Mouse (Mus musculus) gastrocnemius, postnatal 4 days (tissue): ENCODE results near the gene Fam120c. TPM values are rescaled to one million over a fixed set of nuclear protein-coding genes. Genes with fewer than 3 reads are reported as not detected.

ENCODE experiments used
- DNase-seq, 2 experiments: peaks; one replicate each; pipeline ENCODE4 v3.0.0; 2021 to 2022; ENCODE audit warnings: low spot score in 2 of 2, mixed read lengths in 2 of 2
- total RNA-seq, 2 experiments: library from RNA; stranded (reverse); gene quantifications; 2 replicates each; pipeline ENCODE4 v1.2.3; 2021

Gene Fam120c
- total RNA-seq, 2 experiments from 2014 or later, result 23.6 to 24.4 TPM

DNA sequence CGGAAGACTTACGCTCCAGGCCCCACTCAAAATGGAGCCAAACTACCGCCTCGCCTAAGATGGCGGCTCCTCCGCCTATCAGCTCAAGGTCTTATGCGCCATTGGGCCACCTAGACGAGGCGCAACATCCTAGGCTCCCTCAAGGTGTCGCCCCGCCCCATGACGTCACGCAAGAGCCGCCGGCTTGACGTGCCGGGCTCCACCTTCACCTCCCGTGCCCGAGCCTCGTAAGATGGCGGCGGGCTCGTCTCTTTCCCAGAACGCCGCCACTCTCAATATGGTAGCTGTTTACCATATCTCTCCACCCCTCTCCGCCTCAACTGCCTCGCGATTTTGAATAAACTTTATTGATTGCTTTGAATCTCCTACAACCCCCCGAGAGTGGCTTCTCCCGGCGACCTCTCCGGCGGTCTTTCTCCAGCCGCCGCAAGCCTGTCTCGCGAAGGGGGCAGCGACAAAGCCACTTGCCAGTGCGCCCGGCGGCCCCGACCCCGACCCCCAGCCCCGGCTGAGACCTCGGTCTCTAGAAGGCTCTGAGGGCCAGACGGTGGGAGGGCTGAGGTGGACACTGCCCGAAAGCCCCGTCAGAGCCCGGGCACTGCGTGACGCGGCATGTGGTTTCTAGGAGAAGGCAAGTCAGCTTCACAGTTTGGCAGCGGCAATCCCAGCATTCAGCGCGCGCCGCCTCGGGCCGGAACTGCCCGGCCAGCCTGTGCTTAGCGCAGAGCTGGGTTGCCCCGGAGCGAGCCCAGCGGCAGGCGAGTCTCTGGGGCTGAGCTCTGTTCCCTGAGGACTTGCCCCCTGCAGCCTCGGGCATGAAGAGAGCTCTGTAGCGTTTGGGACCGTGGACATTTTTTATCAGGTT is 176.7 kb downstream of the Fam120c start, which contains the start of gene Phf8:
Gene Phf8 (plus strand): TSS at position 215 of the 865 bp plus-strand sequence.
- peak; percentile 82 to 94 for DNase-seq

Other genes with a start within 250 kb of the Fam120c start
- gene Tsr2, start 247.6 kb upstream of the Fam120c start, total RNA-seq, result 10 to 100 TPM; 16.8 to 18.1 TPM
- 1 to 10 TPM; 2.8 to 3.6 TPM for gene Wnk3, start 146.1 kb upstream of the Fam120c start, total RNA-seq
- 10 to 100 TPM; 17.5 to 21.0 TPM for gene Phf8, start 176.5 kb downstream of the Fam120c start, total RNA-seq